Mouse (Mus musculus) adipocyte (in vitro differentiated cells): ENCODE results near the gene Arl4a.

Experiments
- DNase-seq: peaks from one replicate; pipeline ENCODE4 v3.0.0-alpha.2; 2016; ENCODE audit warnings: low spot score

Arl4a gene

GRCm38 (mm10) chr12:39959166-39959565 lies 78.7 kb downstream of the Arl4a start:
- no peak for DNase-seq

- no peak for DNase-seq
Observed at GRCm38 (mm10) chr12:39957931-39958671, 79.7 kb downstream of the Arl4a start.

GRCm38 (mm10) chr12:39956396-39956795 lies 81.4 kb downstream of the Arl4a start:
- DNase-seq = peak; percentile 17
